In genomic region chr6:127131946-127132345, GRCm38 (mm10) we compare ENCODE assay signal across 26 mouse cellular contexts. TPM values are rescaled to one million over a fixed set of nuclear protein-coding genes. Genes with fewer than 3 reads are reported as not detected.
"Had no signal": no experiment of that assay in that cellular context is flagged by ENCODE, and none has a peak within 500 bp of the region (broad histone marks: within the 10 kb centered on the region; RNA-seq: fewer than 3 reads in every experiment).

No protein-coding gene starts in this region.

- H3K9me3 ChIP-seq: kidney, embryonic 15.5 days; limb, embryonic 12.5 days; limb, embryonic 15.5 days; neural tube, embryonic 13.5 days had no signal

- H3K4me1 ChIP-seq: kidney, embryonic 15.5 days; limb, embryonic 12.5 days; limb, embryonic 15.5 days had no signal

- H3K4me2 ChIP-seq: kidney, embryonic 15.5 days; limb, embryonic 12.5 days; limb, embryonic 15.5 days; liver, embryonic 11.5 days; lung, embryonic 14.5 days; neural tube, embryonic 13.5 days had no signal

- H3K27ac ChIP-seq: kidney, embryonic 15.5 days; left cerebral cortex, adult 2 months; limb, embryonic 12.5 days; limb, embryonic 15.5 days; liver, embryonic 14.5 days; macrophage; neural tube, embryonic 13.5 days had no signal

- DNase-seq: kidney, adult 8-10 months; kidney, postnatal 10 days; kidney, postnatal 36 days; layer of hippocampus, postnatal 36 days; left cerebral cortex, postnatal 4 days; liver, postnatal 0 days; lung, embryonic 14.5 days; midbrain, embryonic 14.5 days; retina, postnatal 1 day; right cerebral cortex, postnatal 25 days; thymus, postnatal 25 days had no signal

- H3K27me3 ChIP-seq: kidney, embryonic 15.5 days; limb, embryonic 12.5 days; limb, embryonic 15.5 days; neural tube, embryonic 13.5 days had no signal

- H3K9ac ChIP-seq: kidney, embryonic 15.5 days; limb, embryonic 12.5 days; limb, embryonic 15.5 days; liver, embryonic 14.5 days; liver, postnatal 0 days; lung, embryonic 14.5 days; neural tube, embryonic 13.5 days had no signal

- H3K4me3 ChIP-seq: kidney, embryonic 15.5 days; left cerebral cortex, adult 2 months; limb, embryonic 12.5 days; limb, embryonic 15.5 days; myocyte; neural tube, embryonic 13.5 days had no signal

- ATAC-seq: liver, postnatal 0 days; lung, postnatal 0 days had no signal

RNA-seq across cellular contexts. Expression of gene Fgf23, which starts 59.2 kb away (rescaled TPM):
- total RNA-seq: megakaryocyte, adult 5-6 weeks; monocyte, adult 5-6 weeks; neutrophil, adult 5-6 weeks had no signal
- polyA plus RNA-seq: kidney, embryonic 15.5 days; limb, embryonic 15.5 days; liver, embryonic 14.5 days; liver, postnatal 0 days; lung, embryonic 14.5 days; lung, postnatal 0 days; macrophage; myocyte; neural tube, embryonic 13.5 days; spleen, adult 2 months; stomach, embryonic 14.5 days had no signal
